ENCODE assay signal across 23 mouse cellular contexts in the genomic region with DNA sequence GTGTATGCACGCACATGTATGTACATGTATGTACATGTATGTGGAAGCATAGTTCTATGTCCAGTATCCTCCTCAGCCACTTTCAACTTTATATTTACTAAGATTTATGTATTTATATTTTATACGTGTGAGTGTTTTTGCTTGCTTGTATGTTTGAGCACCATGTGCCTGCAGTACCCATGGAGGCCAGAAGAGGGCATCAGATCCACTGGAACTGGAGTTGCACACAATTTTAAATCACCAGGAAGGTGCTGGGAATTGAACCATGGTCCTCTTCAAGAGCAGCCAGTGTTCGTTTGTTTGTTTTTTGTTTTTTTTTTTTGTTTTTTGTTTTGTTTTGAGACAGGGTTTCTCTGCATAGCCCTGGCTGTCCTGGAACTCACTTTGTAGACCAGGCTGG. TPM values are rescaled to one million over a fixed set of nuclear protein-coding genes. Genes with fewer than 3 reads are reported as not detected.
DNase-seq lines count a peak whose midpoint lies in the region; ATAC-seq and TF ChIP-seq lines count a peak whose summit lies in the region.
"Had no signal": no experiment of that assay in that cellular context is flagged by ENCODE, and none has a peak within 500 bp of the region (broad histone marks: within the 10 kb centered on the region; RNA-seq: fewer than 3 reads in every experiment).

No protein-coding gene starts in this region.

- H3K36me3 ChIP-seq in heart, postnatal 0 days (replicated peaks; ENCODE audit: control insufficient read depth, insufficient read depth, low read length) = no peaks in the 10 kb centered on the region
- no peaks in the 10 kb centered on the region for H3K36me3 ChIP-seq in liver, postnatal 0 days (replicated peaks; ENCODE audit: insufficient read depth, low read length)
- H3K36me3 ChIP-seq in liver, embryonic 11.5 days (ENCODE audit: control insufficient read depth, insufficient read depth, low read length) = no peaks in the 10 kb centered on the region
- H3K36me3 ChIP-seq: embryonic facial prominence, embryonic 13.5 days; limb, embryonic 13.5 days; lung, embryonic 15.5 days; midbrain, embryonic 15.5 days had no signal

- no peaks in the 10 kb centered on the region for H3K4me1 ChIP-seq in heart, postnatal 0 days (ENCODE audit: control insufficient read depth, insufficient read depth)
- no peaks in the 10 kb centered on the region for H3K4me1 ChIP-seq in liver, postnatal 0 days (ENCODE audit: insufficient read depth)
- no peaks in the 10 kb centered on the region for H3K4me1 ChIP-seq in liver, embryonic 11.5 days (replicated peaks; ENCODE audit: control insufficient read depth, insufficient read depth, low read length)

- H3K27ac ChIP-seq in heart, postnatal 0 days (ENCODE audit: low read depth) = no peak overlapping the region
- H3K27ac ChIP-seq in liver, postnatal 0 days (ENCODE audit: low read depth) = no peak overlapping the region
- H3K27ac ChIP-seq in liver, embryonic 11.5 days (ENCODE audit: low read depth, low read length) = no peak overlapping the region
- H3K27ac ChIP-seq: embryonic facial prominence, embryonic 13.5 days; limb, embryonic 13.5 days; lung, embryonic 15.5 days; midbrain, embryonic 15.5 days had no signal

- H3K27me3 ChIP-seq in heart, postnatal 0 days (ENCODE audit: control insufficient read depth, insufficient read depth, low read length) = no peaks in the 10 kb centered on the region
- no peaks in the 10 kb centered on the region for H3K27me3 ChIP-seq in liver, postnatal 0 days (ENCODE audit: insufficient read depth, low read length)
- no peaks in the 10 kb centered on the region for H3K27me3 ChIP-seq in liver, embryonic 11.5 days (replicated peaks; ENCODE audit: control insufficient read depth, insufficient read depth, low read length)
- H3K27me3 ChIP-seq: embryonic facial prominence, embryonic 13.5 days; limb, embryonic 13.5 days; lung, embryonic 15.5 days; midbrain, embryonic 15.5 days had no signal

- no peak for TF ChIP-seq EP300 in heart, postnatal 0 days (IDR thresholded peaks at IDR 0.05; ENCODE audit: low read depth)
- TF ChIP-seq EP300 in liver, postnatal 0 days (IDR thresholded peaks at IDR 0.05; ENCODE audit: low read depth) = no peak

- peak; percentile 16; the same call in 1 of the 2 replicates for TF ChIP-seq CTCF in heart, postnatal 0 days (IDR thresholded peaks at IDR 0.05; ENCODE audit: low read depth)
- peak; percentile 55 for TF ChIP-seq CTCF in liver, postnatal 0 days (IDR thresholded peaks at IDR 0.05; ENCODE audit: low read depth)

- WGBS in heart, postnatal 0 days = 88% methylated on average over 3 of the region's 3 CpGs
- WGBS in liver, postnatal 0 days (ENCODE audit: insufficient replicate concordance) = 81% methylated on average over 3 of the region's 3 CpGs
- WGBS in liver, embryonic 11.5 days = 90% methylated on average over 3 of the region's 3 CpGs

- no peak for DNase-seq in heart, postnatal 0 days (ENCODE audit: low spot score)
- DNase-seq in heart, adult 18-20 months = no peak
- DNase-seq in liver, postnatal 0 days = no peak
- DNase-seq in liver, embryonic 11.5 days (ENCODE audit: low spot score) = no peak
- peak; percentile 23 to 29 for DNase-seq in B cell, adult 2 months
- peak; percentile 60 for DNase-seq in R1 (ENCODE audit: low read depth, low spot score)
- no peak for DNase-seq in Muller cell, postnatal 12 days (ENCODE audit: inconsistent ontology term)
- DNase-seq: adrenal gland, postnatal 14 days; cerebellum, adult 9-10 months; kidney, postnatal 14 days; layer of hippocampus, adult 9-11 months; retina, postnatal 1 day had no signal

- no peaks in the 10 kb centered on the region for H3K9me3 ChIP-seq in heart, postnatal 0 days (replicated peaks; ENCODE audit: control insufficient read depth, low read length)
- H3K9me3 ChIP-seq in liver, postnatal 0 days (ENCODE audit: low read length) = no peaks in the 10 kb centered on the region
- H3K9me3 ChIP-seq in liver, embryonic 11.5 days (ENCODE audit: control insufficient read depth, low read length) = no peaks in the 10 kb centered on the region
- H3K9me3 ChIP-seq: embryonic facial prominence, embryonic 13.5 days; limb, embryonic 13.5 days; lung, embryonic 15.5 days; midbrain, embryonic 15.5 days had no signal

- H3K9ac ChIP-seq in heart, postnatal 0 days (replicated peaks; ENCODE audit: low read depth, low read length) = no peak overlapping the region
- no peak overlapping the region for H3K9ac ChIP-seq in liver, postnatal 0 days (replicated peaks)
- no peak overlapping the region for H3K9ac ChIP-seq in liver, embryonic 11.5 days (ENCODE audit: low read depth, low read length)
- H3K9ac ChIP-seq: embryonic facial prominence, embryonic 13.5 days; limb, embryonic 13.5 days; lung, embryonic 15.5 days; midbrain, embryonic 15.5 days had no signal

- no peak for ATAC-seq in heart, postnatal 0 days (ENCODE audit: insufficient read depth, low read depth)
- ATAC-seq in liver, postnatal 0 days = no peak
- no peak for ATAC-seq in liver, embryonic 11.5 days (replicated peaks; ENCODE audit: low FRiP score)
- ATAC-seq in erythroid progenitor cell, adult 5-6 weeks (replicated peaks; ENCODE audit: low FRiP score, poor library complexity, severe bottlenecking) = no peak
- ATAC-seq: midbrain, embryonic 15.5 days had no signal

- no peak overlapping the region for H3K4me3 ChIP-seq in heart, postnatal 0 days (ENCODE audit: low read depth, low read length)
- no peak overlapping the region for H3K4me3 ChIP-seq in liver, postnatal 0 days (ENCODE audit: low read depth, low read length)
- H3K4me3 ChIP-seq in liver, embryonic 11.5 days (ENCODE audit: low read depth, low read length) = no peak overlapping the region
- H3K4me3 ChIP-seq: embryonic facial prominence, embryonic 13.5 days; limb, embryonic 13.5 days; lung, embryonic 15.5 days; midbrain, embryonic 15.5 days had no signal

- no peak overlapping the region for H3K4me2 ChIP-seq in heart, postnatal 0 days (ENCODE audit: low read depth, low read length)
- H3K4me2 ChIP-seq in liver, postnatal 0 days (ENCODE audit: low read depth, low read length) = no peak overlapping the region
- no peak overlapping the region for H3K4me2 ChIP-seq in liver, embryonic 11.5 days
- H3K4me2 ChIP-seq: embryonic facial prominence, embryonic 13.5 days; limb, embryonic 13.5 days; lung, embryonic 15.5 days; midbrain, embryonic 15.5 days had no signal

RNA-seq across cellular contexts. Expression of gene Loxl1, which starts 8.7 kb away (rescaled TPM):
- 44.1 and 61.7 TPM in 2 replicates for total RNA-seq in heart, postnatal 0 days (2014; rRNA removed; ENCODE audit: low replicate concordance)
- 39.2 and 40.7 TPM in 2 replicates for polyA plus RNA-seq in heart, postnatal 0 days (2015; fragmentation: Nextera tagmentation; extraction: Ambion mirVana)
- 10 to 100 TPM; 18.3 to 20.2 TPM for total RNA-seq in heart, adult 18-20 months (2021)
- 2.8 and 3.1 TPM in 2 replicates for polyA plus RNA-seq in liver, postnatal 0 days (2015; fragmentation: Nextera tagmentation; extraction: Ambion mirVana)
- 9.6 and 11.0 TPM in 2 replicates for polyA plus RNA-seq in liver, embryonic 11.5 days (2014; fragmentation: Nextera tagmentation; extraction: Ambion mirVana)
- not detected in 2 replicates for total RNA-seq in erythroid progenitor cell, adult 5-6 weeks (2015; ENCODE audit: low replicate concordance)
- total RNA-seq in erythroid progenitor cell, adult 5-6 weeks (2017; ENCODE audit: low replicate concordance) = 0.08 TPM in 1 of 2 replicates, not detected in the other
- total RNA-seq: hematopoietic stem cell, adult 5-6 weeks had no signal

RNA-seq across cellular contexts. Expression of gene Tbc1d21, which starts 48.6 kb away (rescaled TPM):
- total RNA-seq in heart, postnatal 0 days (2014; rRNA removed; ENCODE audit: low replicate concordance) = not detected in 2 replicates
- not detected in 2 replicates for polyA plus RNA-seq in heart, postnatal 0 days (2015; fragmentation: Nextera tagmentation; extraction: Ambion mirVana)
- total RNA-seq in heart, adult 18-20 months (2021) = not detected
- not detected in 2 replicates for polyA plus RNA-seq in liver, postnatal 0 days (2015; fragmentation: Nextera tagmentation; extraction: Ambion mirVana)
- polyA plus RNA-seq in liver, embryonic 11.5 days (2014; fragmentation: Nextera tagmentation; extraction: Ambion mirVana) = not detected in 2 replicates
- not detected in 2 replicates for total RNA-seq in erythroid progenitor cell, adult 5-6 weeks (2015; ENCODE audit: low replicate concordance)
- total RNA-seq in erythroid progenitor cell, adult 5-6 weeks (2017; ENCODE audit: low replicate concordance) = not detected in 2 replicates
- total RNA-seq: adrenal gland, postnatal 14 days; hematopoietic stem cell, adult 5-6 weeks; megakaryocyte, adult 5-6 weeks had no signal
- polyA plus RNA-seq: embryonic facial prominence, embryonic 13.5 days; frontal cortex, adult 2 months; heart, embryonic 14.5 days; intestine, embryonic 14.5 days; limb, embryonic 13.5 days; lung, embryonic 15.5 days; midbrain, embryonic 15.5 days; thymus, postnatal 0 days had no signal

Comparison
In these comparisons a context has a peak if more than half of its experiments do, and no peak if none do; other contexts are left out.
1. DNase-seq: peak in B cell, adult 2 months (2 of 2) and R1 (single experiment); none in heart, postnatal 0 days (single experiment), heart, adult 18-20 months (0 of 2), liver, postnatal 0 days (single experiment), liver, embryonic 11.5 days (single experiment) and Muller cell, postnatal 12 days (single experiment).
2. RNA of gene Loxl1, which starts 8.7 kb away (total RNA-seq): 44.1 to 61.7 TPM in heart, postnatal 0 days and 18.3 to 20.2 TPM in heart, adult 18-20 months; 0.08 TPM in erythroid progenitor cell, adult 5-6 weeks; every median in the first group is over 10 times any median in the second.